Mouse (Mus musculus): ENCODE data around the gene Aifm2.

DNA sequence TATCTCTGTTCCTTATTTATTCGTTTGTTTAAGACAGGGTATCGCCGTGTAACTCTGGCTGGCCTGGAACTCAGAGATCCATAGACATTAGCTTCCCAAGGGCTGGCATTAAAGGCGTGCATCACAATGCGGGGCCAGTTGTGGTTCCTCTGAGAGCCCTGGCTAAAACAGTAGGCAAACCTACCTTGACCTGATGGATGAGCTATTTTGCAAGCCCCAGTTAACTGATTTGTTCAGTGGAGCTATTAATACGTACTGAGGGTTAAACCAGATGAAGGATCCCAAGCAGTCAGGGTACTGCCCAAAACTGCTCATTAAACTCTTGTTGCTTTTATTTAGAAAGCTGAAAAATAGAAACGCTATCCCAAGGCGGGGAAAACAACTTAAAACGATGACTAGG, 35.5 kb upstream of the Aifm2 start:
- no peak for TF ChIP-seq POLR2A (IDR thresholded peaks at IDR 0.05; ENCODE audit: insufficient read depth, low read depth, low read length)
- no peak for TF ChIP-seq CTCF (IDR thresholded peaks at IDR 0.05; ENCODE audit: insufficient read depth, low read depth, low read length)
